Mouse (Mus musculus) embryonic fibroblast, embryonic 13.5 days (primary cell): ENCODE data around the gene Zbtb3.

Source experiments
- CTCF ChIP-seq: IDR thresholded peaks from 2 replicates; pipeline ENCODE4 v1.5.1; 2011; ENCODE audit warnings: mild to moderate bottlenecking, control low read depth, low read length, moderate library complexity, borderline replicate concordance; ENCODE audit not compliant: insufficient read depth
- POLR2A ChIP-seq: IDR thresholded peaks from 2 replicates; pipeline ENCODE4 v1.6.1; 2011; ENCODE audit warnings: low read depth, mild to moderate bottlenecking, control low read depth, low read length, moderate library complexity

DNA sequence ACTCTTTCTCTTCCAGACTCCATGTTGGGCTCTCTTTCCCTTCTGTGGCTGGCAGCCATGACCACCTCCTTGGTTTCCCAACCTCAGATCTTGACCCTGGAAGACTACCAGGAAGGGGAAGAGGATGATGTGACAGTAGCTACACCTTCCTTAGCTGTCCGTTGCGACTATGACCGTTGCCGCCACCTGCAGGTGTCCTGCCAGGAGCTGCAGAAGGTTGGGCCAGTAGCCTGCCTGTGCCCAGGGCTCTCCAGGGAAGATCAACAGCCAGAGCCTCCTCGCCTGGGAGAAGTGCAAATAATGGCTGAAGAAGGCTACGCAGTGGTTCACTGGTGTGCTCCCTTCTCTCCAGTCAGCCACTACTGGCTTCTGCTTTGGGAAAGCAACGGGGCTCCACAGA is 49.3 kb downstream of the Zbtb3 start:
- no peak for TF ChIP-seq CTCF
- no peak for TF ChIP-seq POLR2A
